Mouse (Mus musculus) limb, embryonic 14.5 days (tissue): ENCODE results near the gene Rad51b. TPM values are rescaled to one million over a fixed set of nuclear protein-coding genes. Genes with fewer than 3 reads are reported as not detected.

Source experiments
- ATAC-seq: fragments of 200-750 bp; cut with Nextera tagmentation; 2 replicates; pipeline ENCODE4 v1.8.0; 2017; ENCODE audit warnings: low read depth, moderate number of reproducible peaks, moderate TSS enrichment; ENCODE audit not compliant: low FRiP score
- DNase-seq: peaks from one replicate; pipeline ENCODE4 v3.0.0-alpha.2; 2015; ENCODE audit warnings: low spot score
- H3K27ac ChIP-seq: fragments of 300-500 bp; sonication (generic); replicated peaks from 2 replicates; pipeline ENCODE4 v1.5.1; 2014; ENCODE audit warnings: low read depth, mild to moderate bottlenecking, low read length, moderate library complexity, mixed read lengths
- H3K27me3 ChIP-seq: fragments of 300-500 bp; sonication (generic); 2 replicates; pipeline ENCODE4 v1.6.1; 2014; ENCODE audit warnings: low read length, mixed read lengths; ENCODE audit not compliant: control insufficient read depth, insufficient read depth
- H3K36me3 ChIP-seq: fragments of 300-500 bp; sonication (generic); 2 replicates; pipeline ENCODE4 v1.6.1; 2014; ENCODE audit warnings: mild to moderate bottlenecking, low read length, moderate library complexity, mixed read lengths; ENCODE audit not compliant: control insufficient read depth, insufficient read depth
- H3K4me1 ChIP-seq: fragments of 300-500 bp; sonication (generic); 2 replicates; pipeline ENCODE4 v1.6.1; 2014; ENCODE audit warnings: antibody characterized with exemption, low read length, mixed read lengths; ENCODE audit not compliant: control insufficient read depth, insufficient read depth
- H3K4me2 ChIP-seq: fragments of 300-500 bp; sonication (generic); replicated peaks from 2 replicates; pipeline ENCODE4 v1.6.1; 2014; ENCODE audit warnings: low read depth, mild to moderate bottlenecking, low read length, moderate library complexity; ENCODE audit not compliant: severe bottlenecking
- H3K4me3 ChIP-seq: fragments of 300-500 bp; sonication (generic); replicated peaks from 2 replicates; pipeline ENCODE4 v1.5.1; 2014; ENCODE audit warnings: low read length
- H3K9ac ChIP-seq: fragments of 300-500 bp; sonication (generic); 2 replicates; pipeline ENCODE4 v1.6.1; 2014; ENCODE audit warnings: mild to moderate bottlenecking, low read depth, low read length, moderate library complexity; ENCODE audit not compliant: severe bottlenecking
- H3K9me3 ChIP-seq: fragments of 300-500 bp; sonication (generic); 2 replicates; pipeline ENCODE4 v1.6.1; 2016; ENCODE audit warnings: low read length; ENCODE audit not compliant: control insufficient read depth
- POLR2A ChIP-seq: fragments of 200-500 bp; IDR thresholded peaks from 2 replicates; pipeline ENCODE4 v1.8.0; 2012; ENCODE audit warnings: inconsistent platforms, mild to moderate bottlenecking, moderate library complexity, borderline replicate concordance; ENCODE audit not compliant: insufficient read depth, insufficient read length; ENCODE audit errors: extremely low read depth
- WGBS: fragments of 180-500 bp; shearing (Covaris S2); extraction: QIAGEN DNeasy Blood & Tissue Kit; methylation state at CpG from one replicate; pipeline ENCODE4 v1.1.7; 2014; 5-methylcytosine and 5-hydroxymethylcytosine counted together
- polyA plus RNA-seq, 2 experiments: library from polyadenylated mRNA; depleted of rRNA in 1 of 2; stranded (reverse) in 1 of 2; unstranded in 1 of 2; fragments of >200 nt; fragmentation: Nextera tagmentation in 1 of 2; extraction: Ambion mirVana in 1 of 2; gene quantifications; 2 replicates each; pipeline versions ENCODE4 v1.2.1 to v1.2.3; 2012 to 2014

Rad51b gene
- polyA plus RNA-seq, 2 experiments, result 3.2 to 5.7 TPM

GRCm38 (mm10) chr12:79352742-79353114 lies 55.6 kb downstream of the Rad51b start:
- DNase-seq (no peak), ATAC-seq (no peak)
- WGBS, result 16% methylated on average over 3 of the region's 3 CpGs
- Histone ChIP-seq H3K27ac (no peak overlapping the region), H3K36me3 (no peaks in the 10 kb centered on the region), H3K4me1 (peaks cover 24% of the 10 kb centered on the region), H3K4me3 (no peak overlapping the region), H3K27me3 (no peaks in the 10 kb centered on the region), H3K9ac (no peak overlapping the region), H3K4me2 (no peak overlapping the region), H3K9me3 (no peaks in the 10 kb centered on the region)
- TF ChIP-seq POLR2A, result no peak

- Histone ChIP-seq H3K4me1 (peaks cover 20% of the 10 kb centered on the region), H3K27ac (no peak overlapping the region)
Measured at GRCm38 (mm10) chr12:79353356-79353755, 56.3 kb downstream of the Rad51b start.

GRCm38 (mm10) chr12:79354621-79355020 lies 57.5 kb downstream of the Rad51b start:
- no peak overlapping the region for H3K4me3 ChIP-seq
- 47% methylated on average over 7 of the region's 7 CpGs for whole genome bisulfite sequencing
- ATAC-seq (peak; percentile 72), DNase-seq (peak; percentile 46)
- peak overlapping the region; percentile 49 for H3K27ac ChIP-seq
- no peak for TF ChIP-seq POLR2A
- H3K36me3 ChIP-seq, result no peaks in the 10 kb centered on the region
- no peaks in the 10 kb centered on the region for H3K27me3 ChIP-seq
- no peak overlapping the region for H3K9ac ChIP-seq
- peaks cover 20% of the 10 kb centered on the region for H3K4me1 ChIP-seq
- H3K4me2 ChIP-seq, result no peak overlapping the region
- H3K9me3 ChIP-seq, result no peaks in the 10 kb centered on the region

More at GRCm38 (mm10) chr12:79353356-79353755, 56.3 kb downstream of the Rad51b start:
- no peaks in the 10 kb centered on the region for H3K9me3 ChIP-seq
- H3K36me3 ChIP-seq, result no peaks in the 10 kb centered on the region
- no peak overlapping the region for H3K4me3 ChIP-seq
- ATAC-seq (no peak), DNase-seq (no peak)
- TF ChIP-seq POLR2A, result no peak
- H3K9ac ChIP-seq, result no peak overlapping the region
- 73% methylated on average over 5 of the region's 5 CpGs for WGBS
- no peaks in the 10 kb centered on the region for H3K27me3 ChIP-seq
- H3K4me2 ChIP-seq, result no peak overlapping the region

GRCm38 (mm10) chr12:79356138-79356537 lies 59.1 kb downstream of the Rad51b start:
- WGBS, result 64% methylated on average over 4 of the region's 4 CpGs
- ATAC-seq (no peak), DNase-seq (no peak)
- no peaks in the 10 kb centered on the region for H3K36me3 ChIP-seq
- 0 out of 2 replicates have a peak overlapping the region, but pooled peaks have one; percentile 19 for H3K27ac ChIP-seq
- H3K9me3 ChIP-seq, result no peaks in the 10 kb centered on the region
- no peak overlapping the region for H3K9ac ChIP-seq
- no peak overlapping the region for H3K4me2 ChIP-seq
- H3K4me1 ChIP-seq, result peaks cover 20% of the 10 kb centered on the region
- H3K4me3 ChIP-seq, result no peak overlapping the region
- no peak for TF ChIP-seq POLR2A
- H3K27me3 ChIP-seq, result no peaks in the 10 kb centered on the region

- TF ChIP-seq POLR2A, result no peak
- Histone ChIP-seq H3K27ac (no peak overlapping the region), H3K4me3 (no peak overlapping the region), H3K27me3 (no peaks in the 10 kb centered on the region), H3K4me1 (peaks cover 14% of the 10 kb centered on the region; the same call in 1 of the 2 replicates), H3K9ac (no peak overlapping the region), H3K9me3 (no peaks in the 10 kb centered on the region), H3K4me2 (no peak overlapping the region), H3K36me3 (no peaks in the 10 kb centered on the region)
- 83% methylated on average over 5 of the region's 5 CpGs for WGBS
- DNase-seq (no peak), ATAC-seq (no peak)
Measured at GRCm38 (mm10) chr12:79357631-79358030, 60.5 kb downstream of the Rad51b start.
